Mouse (Mus musculus) spleen, adult 12 weeks (tissue): Measurements from ENCODE around the gene Tenm2.

ENCODE experiments used
- DNase-seq: peaks from one replicate; pipeline ENCODE4 v3.0.0; 2022; ENCODE audit warnings: low spot score

Gene Tenm2

DNA sequence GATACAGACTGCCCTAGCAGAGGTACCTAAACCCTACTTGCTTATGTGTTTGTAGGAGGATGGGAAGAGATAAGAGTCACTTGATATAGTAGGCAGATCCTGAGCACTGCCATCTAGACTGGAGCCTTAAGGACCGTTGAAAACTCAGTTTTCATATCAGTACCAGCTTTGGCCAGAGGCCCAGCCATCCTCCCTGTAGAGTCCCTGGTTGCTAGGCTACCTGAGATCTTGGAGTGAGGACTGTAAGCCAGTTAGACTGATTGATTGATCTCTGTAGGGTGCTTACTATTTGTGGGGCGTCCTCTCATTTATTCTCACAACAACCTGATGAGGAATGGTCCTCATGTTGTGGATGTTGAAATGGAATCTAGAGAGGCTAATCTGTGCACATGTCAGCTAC, 1041.4 kb downstream of the Tenm2 start:
- no peak for DNase-seq

DNA sequence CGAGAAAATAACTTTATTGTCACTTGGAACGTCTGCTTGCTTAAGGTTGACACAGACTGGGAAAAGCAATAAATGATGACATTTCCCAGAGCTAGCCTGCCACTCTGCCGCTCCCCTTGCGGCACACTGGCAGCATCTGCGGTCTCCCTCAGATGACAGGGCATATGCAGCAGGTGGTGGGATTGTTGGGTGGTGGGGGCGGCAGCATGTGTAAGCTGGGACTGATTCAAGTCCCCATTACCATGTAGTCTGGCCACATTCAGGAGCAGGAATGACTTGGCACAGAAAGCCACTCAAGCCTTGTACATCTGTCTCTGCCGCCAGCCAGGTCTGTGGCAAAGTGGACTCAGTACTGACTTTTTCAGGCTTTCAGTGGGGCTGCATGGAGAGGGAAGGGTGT, 1059.7 kb downstream of the Tenm2 start:
- DNase-seq, result no peak

- no peak for DNase-seq
These were observed 1062.6 kb downstream of the Tenm2 start for GRCm38 (mm10) chr11:36173076-36173690.

GRCm38 (mm10) chr11:36172520-36172919, 1063.2 kb downstream of the Tenm2 start:
- no peak for DNase-seq

DNA sequence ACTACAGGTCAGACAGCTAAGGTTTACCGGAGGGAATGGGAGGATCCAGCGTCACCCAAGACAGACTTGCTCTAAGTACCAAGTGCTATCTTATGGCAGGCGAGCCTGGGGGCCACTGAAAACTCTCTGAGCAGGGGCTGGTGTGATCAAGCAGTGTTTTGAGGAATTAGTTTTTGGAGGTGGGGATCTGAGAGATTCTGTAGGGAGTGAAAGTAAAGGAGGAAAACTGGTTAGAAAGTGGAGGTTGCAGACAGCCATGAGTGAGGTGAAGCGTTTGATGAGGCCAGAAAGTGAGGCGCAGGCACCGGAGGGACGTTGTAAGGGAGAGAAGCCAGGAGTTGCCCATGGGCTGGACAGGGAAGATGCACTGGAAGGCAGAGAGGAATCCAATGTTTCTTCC, 1063.8 kb downstream of the Tenm2 start:
- DNase-seq, result no peak

DNA sequence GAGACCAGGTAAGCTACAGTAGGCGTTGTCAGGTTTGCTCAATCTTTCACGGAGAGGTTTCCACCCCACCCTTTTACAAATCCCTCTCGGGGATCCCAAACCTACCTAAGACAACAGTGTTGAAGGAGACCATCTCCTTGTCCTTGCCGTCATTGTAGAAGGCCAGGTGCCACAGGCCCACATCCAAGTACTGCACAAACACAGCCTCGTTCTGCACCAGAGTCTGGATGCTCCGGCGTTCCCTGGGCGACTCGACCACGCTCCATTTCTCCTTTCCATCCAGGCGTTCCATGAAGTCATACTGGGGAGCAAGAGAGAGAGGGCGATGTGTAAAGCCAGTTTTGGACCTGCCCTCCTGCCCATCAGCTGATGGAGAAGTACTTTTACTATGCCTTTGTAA, 1064.5 kb downstream of the Tenm2 start:
- DNase-seq, result no peak

GRCm38 (mm10) chr11:36169738-36170137, 1066.0 kb downstream of the Tenm2 start:
- DNase-seq, result no peak

DNA sequence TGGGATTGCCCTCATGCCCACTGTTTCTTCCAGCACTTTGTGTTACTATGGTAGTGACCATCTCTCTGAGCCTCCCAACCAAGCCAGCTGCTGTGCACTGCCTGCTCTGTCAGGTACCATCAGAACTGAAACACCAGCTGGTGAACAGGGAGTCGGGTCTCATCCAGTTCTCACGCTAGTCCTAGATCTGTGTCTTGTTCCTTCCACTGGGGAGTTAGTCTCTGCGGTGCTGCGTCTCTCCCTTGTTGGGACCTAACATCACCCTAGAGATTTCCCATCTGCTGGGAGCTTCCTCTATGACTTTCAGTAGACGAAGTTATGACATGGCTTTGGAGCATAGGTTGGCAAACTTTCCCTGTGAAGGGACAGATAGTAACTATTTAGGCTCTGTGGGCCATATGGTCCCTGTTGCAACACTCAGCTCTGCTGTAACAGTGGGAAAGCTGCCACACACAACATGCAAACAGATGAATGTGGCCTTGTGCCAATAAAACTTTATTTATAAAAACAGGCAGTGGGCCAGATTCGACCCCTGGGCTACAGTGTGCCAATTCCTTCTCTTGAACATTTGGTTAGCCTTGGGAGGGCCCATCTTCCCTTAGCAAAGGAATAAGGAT, 1066.7 kb downstream of the Tenm2 start:
- no peak for DNase-seq

- no peak for DNase-seq
These were observed 1067.9 kb downstream of the Tenm2 start for GRCm38 (mm10) chr11:36167766-36168318.

DNA sequence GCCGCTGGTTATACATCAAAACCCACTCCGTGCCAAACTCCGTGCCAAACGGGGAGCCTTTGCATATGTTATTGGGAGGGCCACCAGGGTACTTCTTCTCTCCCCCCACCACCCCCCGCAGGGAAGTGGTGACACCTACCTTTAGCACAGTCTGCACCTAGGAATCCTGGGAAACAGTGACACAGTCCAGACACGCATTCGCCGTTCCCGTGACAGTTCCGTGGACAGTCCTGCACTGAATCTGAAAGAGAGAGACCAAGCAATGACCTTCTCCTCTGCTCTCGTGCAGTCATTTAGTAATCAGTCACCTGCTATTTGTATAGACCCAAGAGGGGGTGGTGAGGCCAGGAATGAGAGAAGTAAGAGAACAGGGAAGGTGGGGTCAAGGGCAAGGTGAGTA, 1072.2 kb downstream of the Tenm2 start:
- DNase-seq, result no peak

DNA sequence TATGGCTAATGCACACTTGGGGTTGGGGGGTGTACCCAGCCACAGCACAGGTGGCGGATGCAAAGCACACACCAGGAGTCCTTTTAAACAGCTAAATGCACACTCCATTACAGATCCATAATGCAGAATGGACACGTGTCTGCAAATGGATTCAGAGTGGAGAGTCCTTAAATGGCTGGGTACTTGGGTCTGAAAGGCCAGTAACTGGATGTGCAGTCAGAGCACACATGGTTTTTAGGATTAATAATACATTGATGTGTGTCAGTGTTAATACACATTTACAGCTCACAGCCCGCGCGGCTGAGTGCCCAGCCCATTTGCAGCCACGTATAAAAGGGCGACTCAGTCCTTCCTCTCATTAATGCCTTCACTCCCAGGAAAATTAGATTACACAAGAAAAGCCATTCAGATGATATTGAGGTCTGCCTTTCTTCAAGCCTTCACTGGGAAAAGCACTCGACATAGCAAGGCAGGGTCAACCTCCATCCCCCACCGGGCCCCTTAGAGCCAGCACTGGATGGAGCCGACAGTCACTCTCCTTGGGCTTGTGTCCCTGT, 1073.9 kb downstream of the Tenm2 start:
- DNase-seq, result no peak

GRCm38 (mm10) chr11:36153450-36153849, 1082.3 kb downstream of the Tenm2 start:
- DNase-seq, result no peak

DNA sequence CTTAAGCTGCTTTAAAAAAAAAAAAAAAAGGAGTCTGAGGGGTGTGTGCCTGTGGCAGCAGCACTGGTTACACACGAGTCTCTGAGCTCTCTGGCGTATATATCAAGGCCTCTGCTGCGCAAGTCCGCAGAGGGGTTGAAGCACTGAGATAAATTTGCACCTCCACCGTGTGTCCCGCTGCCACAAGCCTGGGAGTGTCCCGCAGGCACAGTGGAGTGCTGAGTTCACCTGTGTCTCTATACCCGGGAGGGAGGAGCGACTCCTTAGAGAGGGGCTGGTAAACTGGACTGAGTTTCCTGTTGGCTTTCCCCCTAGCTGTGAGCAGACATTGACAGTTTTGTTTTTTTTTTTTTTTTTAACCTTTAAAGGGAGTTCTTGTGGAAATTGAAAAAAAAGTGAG, 1082.8 kb downstream of the Tenm2 start:
- no peak for DNase-seq

DNA sequence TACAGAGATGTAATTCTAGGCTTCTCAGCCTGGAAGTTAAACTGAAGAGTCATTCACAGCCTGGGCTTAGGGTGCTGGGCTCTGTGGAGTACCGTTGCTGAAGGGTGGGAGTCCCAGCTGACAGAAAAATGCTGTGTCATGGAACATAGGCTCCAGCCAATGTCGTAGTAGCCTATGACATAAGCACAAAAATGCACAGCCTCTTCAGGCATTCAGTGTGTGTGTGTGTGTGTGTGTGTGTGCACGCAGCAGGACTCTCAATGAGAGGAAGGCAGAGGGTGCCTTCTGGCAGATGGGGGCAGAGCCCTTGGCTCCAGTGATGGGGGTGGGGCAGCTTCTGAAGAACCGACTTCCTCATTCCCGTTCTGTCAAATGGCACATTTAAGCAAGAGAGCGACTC, 1083.5 kb downstream of the Tenm2 start:
- DNase-seq, result no peak

DNA sequence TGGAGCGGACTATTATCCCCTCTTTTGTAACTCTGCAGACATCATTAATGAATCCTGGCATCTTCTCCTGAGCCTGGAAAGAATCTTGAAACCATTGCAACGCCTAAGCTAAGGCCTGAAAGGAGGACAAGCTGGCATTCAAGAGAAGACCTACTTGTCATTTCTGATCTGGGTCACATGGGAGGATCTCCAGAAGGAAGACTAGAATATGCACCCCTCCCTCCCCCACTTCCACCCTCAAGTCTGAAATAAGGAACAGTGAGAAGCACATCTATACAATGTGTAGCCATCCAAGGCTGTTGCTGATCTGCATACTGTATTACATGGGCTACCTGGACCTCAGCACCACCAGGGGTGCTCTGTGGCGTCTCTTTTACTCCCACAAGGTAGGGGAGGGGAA, 1086.7 kb downstream of the Tenm2 start:
- DNase-seq, result no peak

DNA sequence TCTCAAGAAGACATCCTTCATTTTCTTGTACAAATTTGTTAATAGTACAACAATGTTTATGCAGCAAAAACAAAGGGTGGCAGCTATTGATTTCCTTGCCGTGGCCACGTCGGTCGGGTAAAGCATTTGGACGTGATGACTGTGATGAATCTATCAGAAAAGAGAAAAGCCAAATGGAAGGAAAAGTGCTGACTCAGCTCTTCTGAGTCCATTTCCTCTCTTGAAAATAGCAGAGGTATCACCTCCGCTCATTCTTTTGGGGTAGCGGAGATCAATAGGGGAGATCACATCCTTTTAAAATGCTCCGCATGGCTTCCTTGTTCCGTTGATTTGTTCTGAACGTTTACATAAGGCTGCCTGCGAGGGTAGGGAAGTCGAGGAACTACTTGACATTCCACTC, 1090.7 kb downstream of the Tenm2 start:
- DNase-seq, result no peak

GRCm38 (mm10) chr11:36140411-36140810, 1095.4 kb downstream of the Tenm2 start:
- DNase-seq, result no peak

DNA sequence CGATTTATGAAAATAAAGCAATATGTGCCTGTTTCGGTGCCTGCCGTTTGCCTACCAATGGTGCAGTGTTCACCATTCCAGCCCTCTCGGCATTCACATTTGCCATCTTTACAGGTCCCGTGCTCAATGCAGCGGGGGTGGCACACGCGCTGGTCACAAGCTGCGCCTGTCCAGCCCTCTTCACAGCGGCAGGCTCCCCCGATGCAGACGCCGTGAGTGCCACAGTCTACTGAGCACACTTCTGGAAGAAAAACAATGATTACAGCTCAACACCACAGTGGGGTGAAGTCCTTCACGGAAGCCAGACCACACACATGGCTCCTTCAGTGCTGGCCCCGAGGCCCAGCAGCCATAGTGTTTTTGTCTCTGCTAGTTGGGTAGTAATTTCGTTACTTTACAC, 1096.2 kb downstream of the Tenm2 start:
- no peak for DNase-seq

DNA sequence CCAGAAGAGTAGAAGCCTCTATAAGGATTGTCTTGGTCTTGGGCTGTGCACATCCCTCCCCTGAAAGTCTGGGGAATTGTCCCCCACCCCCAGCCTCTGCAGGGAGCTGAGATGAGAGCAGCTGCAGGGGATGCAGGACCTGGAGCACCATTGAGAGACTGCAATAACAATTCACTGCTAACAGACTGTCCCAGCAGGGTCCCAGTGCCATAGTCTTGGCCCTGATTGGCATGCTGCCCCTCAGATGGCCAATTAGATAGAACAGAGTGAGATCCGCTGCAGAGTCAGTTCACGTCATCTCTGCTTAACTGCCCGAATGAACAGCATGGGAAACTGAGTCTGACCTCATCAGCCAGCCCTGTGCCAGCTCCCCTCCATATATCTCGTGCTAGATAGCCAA, 1097.9 kb downstream of the Tenm2 start:
- no peak for DNase-seq

- no peak for DNase-seq
These were observed 1098.5 kb downstream of the Tenm2 start for GRCm38 (mm10) chr11:36137276-36137675.

- DNase-seq, result no peak
These were observed 1101.1 kb downstream of the Tenm2 start for GRCm38 (mm10) chr11:36134645-36135044.

DNA sequence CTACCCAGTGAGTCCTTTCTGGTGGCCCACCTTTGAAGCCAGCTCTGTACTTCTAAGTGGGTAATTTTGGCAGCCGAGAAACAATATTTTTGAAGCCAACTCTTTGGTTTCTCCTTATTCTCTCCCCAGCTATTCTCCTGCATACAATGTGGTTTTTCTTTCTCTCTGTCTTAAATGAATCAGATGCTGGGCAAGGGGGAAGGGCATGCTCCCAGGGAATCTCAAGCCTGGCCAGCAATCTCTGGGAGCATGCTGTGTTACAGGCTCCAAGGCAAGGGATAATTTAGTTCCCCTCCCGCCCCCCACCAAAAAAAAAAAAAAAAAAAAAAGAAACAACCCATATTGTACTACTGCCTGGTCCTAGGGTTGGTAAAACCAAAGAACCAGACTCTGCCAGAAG, 1112.5 kb downstream of the Tenm2 start:
- no peak for DNase-seq

DNA sequence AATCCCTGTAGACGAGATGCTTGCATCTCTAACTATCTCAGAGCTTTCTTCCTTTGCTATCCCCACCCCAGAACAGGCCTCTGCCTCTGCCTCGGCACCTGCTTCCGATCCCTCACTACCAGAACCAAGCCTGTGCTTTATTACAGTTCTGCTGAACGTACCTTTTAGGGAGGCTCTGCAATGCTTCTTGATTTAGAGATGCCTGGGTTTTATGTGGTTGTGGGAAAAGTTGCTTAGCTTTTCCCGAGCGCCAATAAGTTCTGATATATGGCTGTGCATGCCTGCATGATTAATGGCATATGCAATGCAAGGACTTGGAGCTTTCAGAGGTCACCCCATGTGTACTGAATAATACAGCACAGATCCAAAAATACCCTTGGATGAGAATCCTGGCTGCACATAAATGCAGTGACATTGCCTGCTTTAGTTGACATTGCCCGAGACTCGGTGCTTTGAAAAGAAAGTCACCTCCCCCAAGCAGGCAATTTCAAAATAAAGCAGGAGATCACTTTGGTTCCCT, 1114.3 kb downstream of the Tenm2 start:
- no peak for DNase-seq
